Mouse (Mus musculus) bone marrow, adult 2 months (tissue): ENCODE measurements around the gene Irs3. TPM values are rescaled to one million over a fixed set of nuclear protein-coding genes. Genes with fewer than 3 reads are reported as not detected.
"Not testable (repeated sequence)": the region's sequence is repeated elsewhere in the genome, so short reads cannot be mapped to it uniquely, and the experiment has no call there.

Experiments used
- H3K27ac ChIP-seq: fragments of 200-500 bp; 2 replicates; pipeline ENCODE4 v1.5.1; 2012; ENCODE audit warnings: low read depth, mild to moderate bottlenecking, control low read depth, inconsistent platforms, low read length; ENCODE audit not compliant: control insufficient read depth, poor library complexity, insufficient read depth
- H3K4me1 ChIP-seq: fragments of 200-500 bp; 2 replicates; pipeline ENCODE4 v1.6.1; 2011; ENCODE audit warnings: low read length; ENCODE audit not compliant: control insufficient read depth, insufficient read depth
- H3K4me3 ChIP-seq: fragments of 200-500 bp; replicated peaks from 2 replicates; pipeline ENCODE3; 2011; ENCODE audit warnings: mild to moderate bottlenecking, low read depth, low read length, control low read depth; ENCODE audit not compliant: control insufficient read depth
- CTCF ChIP-seq: fragments of 200-500 bp; IDR thresholded peaks from 2 replicates; pipeline ENCODE4 v1.5.1; 2011; ENCODE audit warnings: low read length, control low read depth; ENCODE audit not compliant: control insufficient read depth, insufficient read depth
- POLR2A ChIP-seq: fragments of 200-500 bp; IDR thresholded peaks from 2 replicates; pipeline ENCODE4 v1.6.1; 2011; ENCODE audit warnings: low read depth, mild to moderate bottlenecking, control low read depth, low read length, borderline replicate concordance; ENCODE audit not compliant: control insufficient read depth
- WGBS: fragments of 180-500 bp; shearing (Covaris S2); methylation state at CpG from one replicate; pipeline ENCODE4 v1.1.7; 2018; 5-methylcytosine and 5-hydroxymethylcytosine counted together
- polyA plus RNA-seq: library from polyadenylated mRNA; stranded (reverse); fragments of >200 nt; gene quantifications from 2 replicates; pipeline ENCODE4 v1.2.4, GENCODE M21; 2011; ENCODE audit warnings: low replicate concordance; ENCODE audit not compliant: missing spikeins, insufficient read depth, insufficient read length

Gene Irs3
- polyA plus RNA-seq, 1 experiment: not detected

DNA sequence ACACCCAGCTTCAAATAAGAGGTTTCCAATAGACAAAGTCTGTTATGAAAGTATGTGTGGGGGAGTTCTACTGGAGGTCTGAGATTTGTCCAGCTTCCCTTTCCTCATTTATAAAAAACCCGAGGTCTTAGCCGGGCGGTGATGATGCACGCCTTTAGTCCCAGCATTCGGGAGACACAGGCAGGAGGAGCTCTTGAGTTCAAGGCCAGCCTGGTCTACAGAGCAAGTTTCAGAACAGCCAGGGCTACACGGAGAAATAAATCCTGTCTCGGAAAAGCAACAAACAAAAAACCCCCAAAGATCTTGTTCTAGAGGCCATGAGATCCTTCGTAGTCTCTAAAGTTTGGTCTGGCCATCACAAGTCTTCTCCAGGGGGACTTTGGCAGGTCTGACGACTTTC is 17.5 kb downstream of the Irs3 start:
- TF ChIP-seq CTCF: no peak
- no peak for TF ChIP-seq POLR2A
- Histone ChIP-seq H3K4me1 (peaks cover 4% of the 10 kb centered on the region), H3K4me3 (peak overlapping the region; percentile 77), H3K27ac (peak overlapping the region; percentile 80)
- WGBS: 1% methylated on average over 9 of the region's 9 CpGs

DNA sequence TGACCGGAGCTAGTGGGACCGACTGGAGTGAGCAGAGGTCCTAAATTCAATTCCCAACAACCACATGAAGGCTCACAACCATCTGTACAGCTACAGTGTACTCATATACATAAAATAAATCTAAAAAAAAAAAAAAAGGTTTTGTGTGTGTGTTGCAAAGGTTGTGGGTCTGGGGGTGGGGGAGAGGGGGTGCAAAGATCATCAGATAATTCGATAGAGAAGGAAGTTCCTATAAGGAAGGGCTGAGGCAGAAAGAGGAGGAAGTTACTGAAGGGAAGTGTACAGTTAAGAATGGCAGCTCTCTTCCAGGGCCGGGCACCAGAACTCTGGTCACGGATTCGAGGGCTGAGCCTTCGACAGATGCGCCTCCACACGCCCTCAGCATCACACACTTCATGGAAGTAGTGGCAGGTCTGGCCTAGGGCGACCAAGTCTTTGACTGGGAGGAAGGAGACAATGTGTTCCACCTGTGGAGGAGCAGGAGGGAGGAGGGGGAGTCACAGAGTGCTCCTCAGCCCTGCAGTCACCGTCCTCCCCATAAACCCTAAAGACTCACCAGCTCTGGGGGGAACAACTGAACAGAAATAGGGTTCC is 21.5 kb downstream of the Irs3 start:
- 22% methylated on average over 11 of the region's 11 CpGs for WGBS
- no peak for TF ChIP-seq CTCF
- no peak for TF ChIP-seq POLR2A
- peak overlapping the region; percentile 82 for H3K27ac ChIP-seq
- peak overlapping the region; percentile 39 for H3K4me3 ChIP-seq
- H3K4me1 ChIP-seq: peaks cover 3% of the 10 kb centered on the region

DNA sequence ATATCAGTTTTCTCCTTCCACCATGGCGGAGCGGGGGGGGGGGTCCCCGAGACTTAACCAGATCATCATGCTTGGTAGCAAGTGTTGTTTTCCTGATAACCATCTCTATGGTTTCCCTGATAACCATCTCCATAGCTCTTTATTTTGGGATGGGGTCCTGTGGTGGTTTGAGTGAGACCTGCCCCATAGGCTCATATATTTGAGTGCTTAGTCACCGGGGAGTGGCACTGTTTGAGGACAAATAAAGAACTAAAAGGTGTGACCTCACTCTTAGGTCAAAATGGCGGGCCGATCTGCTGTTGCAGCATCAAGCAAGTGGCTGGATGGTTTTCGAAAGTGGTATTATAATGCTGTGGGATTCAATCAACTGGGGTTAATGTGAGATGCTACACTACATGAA is 30.2 kb downstream of the Irs3 start:
- peaks cover 2% of the 10 kb centered on the region; the same call in 1 of the 2 replicates for H3K4me1 ChIP-seq
- WGBS: 77% methylated on average over 7 of the region's 7 CpGs
- no peak overlapping the region for H3K4me3 ChIP-seq
- H3K27ac ChIP-seq: no peak overlapping the region
- TF ChIP-seq CTCF (no peak), POLR2A (no peak)

DNA sequence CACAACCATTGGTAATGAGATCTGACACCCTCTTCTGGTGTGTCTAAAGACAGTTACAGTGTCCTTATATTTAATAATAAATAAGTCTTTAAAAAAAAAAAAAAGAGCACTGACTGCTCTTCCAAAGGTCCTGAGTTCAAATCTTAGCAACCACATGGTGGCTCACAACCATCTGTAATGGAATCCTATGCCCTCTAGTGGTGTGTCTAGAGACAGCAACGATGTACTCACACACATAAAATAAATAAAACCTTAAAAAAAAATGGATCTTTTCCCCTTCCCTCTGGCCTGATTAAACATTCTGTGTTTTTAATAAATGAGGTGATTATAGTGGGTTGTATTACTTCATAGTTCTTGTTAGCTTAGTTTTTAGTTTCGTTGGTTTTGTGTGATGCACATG is 30.6 kb downstream of the Irs3 start:
- H3K4me1 ChIP-seq, H3K27ac ChIP-seq, H3K4me3 ChIP-seq: not testable (repeated sequence)
- 83% methylated on average over 2 of the region's 2 CpGs for WGBS

DNA sequence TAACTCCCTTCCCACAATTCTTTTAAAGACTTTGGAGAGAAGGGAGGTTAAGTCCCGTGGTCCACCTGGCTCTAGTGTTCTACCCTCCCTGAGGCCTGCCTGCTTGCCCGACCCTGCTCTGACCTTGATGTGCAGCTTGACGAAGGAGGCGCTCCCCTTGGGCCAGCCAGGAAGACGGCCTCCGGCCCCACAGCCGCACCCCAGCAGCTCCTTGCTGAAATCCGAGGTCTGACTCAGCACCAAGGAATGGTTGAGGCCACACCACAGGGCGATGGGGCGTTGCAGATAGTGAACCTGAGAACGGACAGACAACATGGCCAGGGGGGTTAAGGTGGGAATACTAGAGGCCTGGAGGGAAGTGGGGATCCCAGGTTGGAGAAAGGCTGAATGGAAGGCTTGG is 32.0 kb downstream of the Irs3 start, which contains the start of gene Pcolce:
Gene Pcolce (minus strand): TSS at position 235 of the 400 bp plus-strand sequence.
- TF ChIP-seq CTCF: no peak
- no peak for TF ChIP-seq POLR2A
- no peak within 1 kb of the TSS for H3K4me3 ChIP-seq
- peaks cover 2% of the 10 kb centered on the region; the same call in 1 of the 2 replicates for H3K4me1 ChIP-seq
- H3K27ac ChIP-seq: no peak within 1 kb of the TSS
- WGBS: 82% methylated on average over 11 of the region's 11 CpGs

DNA sequence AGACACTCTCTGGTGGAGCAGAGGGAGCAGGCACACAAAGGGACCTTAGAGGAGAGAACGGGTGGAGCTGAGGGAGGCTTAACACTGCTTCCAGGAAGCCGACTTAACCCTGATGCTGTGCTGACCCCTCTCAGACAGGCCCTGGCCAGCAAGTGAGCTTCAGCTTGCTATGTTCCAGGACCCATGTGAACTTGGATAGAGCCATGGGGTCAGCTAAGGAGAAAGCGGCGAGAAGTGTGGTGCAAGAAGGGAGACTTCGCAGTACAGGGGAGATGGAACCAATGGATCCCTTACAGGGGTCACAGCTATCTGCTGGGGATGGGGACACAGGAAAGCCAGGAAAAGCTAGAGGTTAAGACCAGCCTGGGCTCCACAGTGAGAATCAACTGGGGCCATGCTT is 32.4 kb downstream of the Irs3 start:
- Histone ChIP-seq H3K4me1 (peaks cover 2% of the 10 kb centered on the region; the same call in 1 of the 2 replicates), H3K27ac (no peak overlapping the region), H3K4me3 (no peak overlapping the region)
- no peak for TF ChIP-seq CTCF
- TF ChIP-seq POLR2A: no peak
- WGBS: 83% methylated on average over 5 of the region's 5 CpGs

DNA sequence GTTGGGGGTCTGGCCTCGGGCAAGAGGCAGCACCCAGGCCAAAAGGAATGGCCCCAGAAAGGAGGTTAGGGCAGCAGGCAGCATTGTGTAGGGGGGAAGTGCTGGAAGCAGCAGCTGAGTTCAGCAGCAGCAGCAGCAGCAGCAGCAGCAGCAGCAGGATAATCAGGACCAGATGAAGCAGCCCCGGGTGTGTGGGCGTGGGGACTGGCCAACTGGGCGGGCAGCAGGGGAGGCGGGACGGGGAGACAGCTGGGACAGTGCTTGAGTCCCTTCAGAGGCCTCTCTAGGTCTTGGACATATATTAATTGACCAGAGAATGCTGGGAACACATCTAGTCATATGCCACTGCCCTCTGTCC is 34.3 kb downstream of the Irs3 start:
- Histone ChIP-seq H3K4me1 (peaks cover 2% of the 10 kb centered on the region; the same call in 1 of the 2 replicates), H3K27ac (no peak overlapping the region), H3K4me3 (no peak overlapping the region)
- TF ChIP-seq POLR2A (no peak), CTCF (no peak)
- WGBS: 47% methylated on average over 6 of the region's 6 CpGs

DNA sequence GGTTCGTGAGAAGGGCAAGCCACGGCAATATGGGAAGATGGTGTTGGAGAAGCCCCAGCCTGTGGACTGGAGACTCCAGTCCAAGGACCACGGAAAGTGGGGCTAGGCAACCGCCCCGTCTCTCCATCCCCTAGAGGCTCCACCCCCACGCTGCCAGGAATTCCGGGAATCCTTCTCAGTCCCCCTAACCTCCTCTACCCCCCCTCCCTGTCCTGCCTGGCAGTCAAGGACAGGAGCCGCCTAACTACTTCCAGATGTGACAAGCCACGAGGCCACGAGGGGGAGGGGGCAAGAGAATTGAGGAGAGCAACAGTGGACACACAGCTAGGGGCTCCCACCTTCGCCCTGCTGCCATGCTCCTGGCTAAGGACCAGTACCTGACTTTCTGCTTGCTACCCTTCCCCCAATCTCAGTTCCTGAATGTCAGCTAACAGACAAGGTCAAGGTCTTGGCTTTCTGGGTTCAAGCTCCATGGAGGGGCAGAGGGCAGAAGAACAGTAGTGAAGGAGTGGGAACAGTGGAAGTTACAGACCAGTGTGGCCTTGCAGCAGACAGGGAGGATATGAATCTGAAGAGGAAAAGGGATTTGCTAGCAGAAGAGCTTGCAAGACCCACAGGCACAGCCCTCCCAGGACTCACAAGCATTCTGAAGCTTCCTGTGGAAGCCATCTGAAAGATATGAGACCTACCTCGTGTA is 34.8 kb downstream of the Irs3 start:
- Histone ChIP-seq H3K4me1 (peaks cover 2% of the 10 kb centered on the region; the same call in 1 of the 2 replicates), H3K4me3 (no peak overlapping the region), H3K27ac (no peak overlapping the region; the same call in 1 of the 2 replicates)
- TF ChIP-seq POLR2A: no peak
- TF ChIP-seq CTCF: no peak
- WGBS: 60% methylated on average over 12 of the region's 12 CpGs
